Mouse (Mus musculus): ENCODE results near the gene Rundc1.
A peak's percentile ranks its signal among the peaks of the same experiment; 100 is the strongest.
"Not testable (repeated sequence)": the region's sequence is repeated elsewhere in the genome, so short reads cannot be mapped to it uniquely, and the experiment has no call there.

Gene Rundc1

DNA sequence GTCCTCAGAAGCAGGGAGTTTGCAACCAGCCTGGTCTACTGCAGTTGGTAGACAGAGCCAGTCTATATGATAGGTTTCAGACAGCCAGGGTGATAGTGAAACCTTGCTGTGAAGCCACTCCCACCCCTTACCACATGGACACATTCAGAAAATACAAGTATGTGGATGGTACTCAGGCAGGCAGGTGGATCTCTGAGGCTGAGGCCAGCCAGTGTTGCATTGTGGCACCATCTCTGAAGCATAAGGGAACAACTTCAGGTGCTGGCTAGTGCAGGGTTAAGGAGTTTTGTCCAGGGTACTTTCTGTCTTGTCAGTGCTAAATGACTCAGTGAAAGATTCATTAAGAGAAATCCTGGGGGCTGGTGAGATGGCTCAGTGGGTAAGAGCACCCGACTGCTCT lies 21.4 kb downstream of the Rundc1 start:
- DNase-seq, result no peak

DNA sequence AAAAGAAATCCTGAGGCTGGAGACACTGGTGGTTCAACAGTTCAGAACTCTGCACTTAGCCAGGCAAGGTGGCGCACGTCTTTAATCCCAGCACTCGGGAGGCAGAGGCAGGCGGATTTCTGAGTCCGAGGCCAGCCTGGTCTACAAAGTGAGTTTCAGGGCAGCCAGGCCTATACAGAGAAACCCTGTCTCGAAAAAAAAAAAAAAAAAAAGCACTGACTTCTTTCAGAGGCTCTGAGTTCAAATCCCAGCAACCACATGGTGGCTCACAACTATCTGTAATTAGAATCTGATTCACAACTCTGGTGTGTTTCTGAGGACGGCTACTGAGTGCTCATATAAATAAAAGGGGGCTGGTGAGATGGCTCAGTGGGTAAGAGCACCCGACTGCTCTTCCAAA lies 22.0 kb downstream of the Rundc1 start:
- DNase-seq, result not testable (repeated sequence)

DNA sequence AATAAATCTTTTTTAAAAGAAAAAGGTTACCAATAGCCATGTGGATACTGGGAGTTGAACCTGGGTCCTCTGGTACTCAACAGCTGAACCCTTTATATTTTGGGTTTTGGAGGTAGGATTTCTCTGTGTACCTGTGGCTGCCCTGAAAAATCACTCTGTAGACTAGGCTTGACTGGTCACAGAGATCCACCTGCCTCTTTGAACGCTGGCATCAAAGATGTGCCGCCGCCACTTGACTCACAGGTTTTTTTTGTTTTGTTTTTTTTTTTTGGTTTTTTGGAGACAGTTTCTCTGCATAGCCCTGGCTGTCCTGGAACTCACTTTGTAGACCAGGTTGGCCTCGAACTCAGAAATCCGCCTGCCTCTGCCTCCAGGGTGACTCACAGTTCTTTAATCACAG lies 22.9 kb downstream of the Rundc1 start:
- DNase-seq, result no peak

DNA sequence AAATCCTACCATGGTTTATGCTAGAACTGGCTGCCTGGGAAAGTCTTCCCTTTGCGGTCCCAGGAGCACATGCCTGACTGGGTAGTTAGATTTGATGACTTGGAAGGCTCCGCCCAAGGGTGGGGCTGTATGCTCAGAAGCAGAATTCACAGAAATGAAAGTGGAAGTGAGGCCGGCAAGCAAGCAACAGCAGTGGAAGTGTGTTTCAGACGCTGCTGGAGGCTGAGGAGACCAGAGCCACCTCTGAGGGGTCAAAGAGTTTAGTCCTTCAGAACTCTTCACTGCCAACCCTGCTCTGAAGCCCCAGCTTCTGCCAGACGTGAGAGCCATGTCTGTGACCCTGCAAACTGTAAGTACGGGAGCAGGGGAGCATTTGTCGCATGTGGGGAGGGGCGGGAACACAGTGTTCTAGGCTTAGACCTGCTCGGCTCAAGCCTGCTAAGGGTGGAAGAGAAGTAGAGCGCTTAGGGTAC lies 23.4 kb downstream of the Rundc1 start, which contains the start of gene Ifi35:
Ifi35 (plus strand) TSS at position 134 of the 473 bp plus-strand sequence.
- peak; percentile 91 for DNase-seq

DNA sequence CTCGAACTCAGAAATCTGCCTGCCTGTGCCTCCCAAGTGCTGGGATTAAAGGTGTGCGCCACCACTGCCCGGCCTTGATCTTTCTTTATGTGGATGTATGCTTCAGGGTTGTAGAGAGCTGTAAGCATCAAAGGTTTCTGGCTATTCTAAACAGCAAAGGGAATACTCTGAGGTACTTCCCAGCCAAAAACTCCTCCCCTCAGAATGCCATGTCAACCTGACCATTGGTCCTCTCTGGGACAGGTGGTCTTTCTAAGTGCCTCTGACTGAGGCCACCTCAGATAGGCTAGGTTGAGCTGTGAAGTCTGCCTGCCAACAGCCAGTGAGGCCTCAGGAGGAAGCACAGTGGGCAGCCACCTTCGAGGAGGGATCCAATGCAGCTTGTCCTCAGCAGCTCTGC lies 24.0 kb downstream of the Rundc1 start:
- no peak for DNase-seq

DNA sequence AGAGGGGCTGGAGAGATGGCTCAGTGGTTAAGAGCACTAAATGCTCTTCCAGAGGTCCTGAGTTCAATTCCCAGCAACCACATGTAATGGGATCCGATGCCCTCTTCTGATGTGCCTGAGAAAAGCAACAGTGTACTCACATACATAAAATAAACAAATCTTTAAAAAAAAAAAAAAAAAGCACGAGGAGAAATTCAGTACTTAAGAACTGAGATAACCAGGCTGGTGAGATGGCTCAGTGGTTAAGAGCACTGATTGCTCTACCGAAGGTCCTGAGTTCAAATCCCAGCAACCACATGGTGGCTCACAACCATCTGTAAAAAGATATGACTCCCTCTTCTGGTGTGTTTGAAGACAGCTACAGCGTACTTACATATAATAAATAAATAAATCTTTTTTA lies 24.7 kb downstream of the Rundc1 start:
- DNase-seq, result not testable (repeated sequence)

DNA sequence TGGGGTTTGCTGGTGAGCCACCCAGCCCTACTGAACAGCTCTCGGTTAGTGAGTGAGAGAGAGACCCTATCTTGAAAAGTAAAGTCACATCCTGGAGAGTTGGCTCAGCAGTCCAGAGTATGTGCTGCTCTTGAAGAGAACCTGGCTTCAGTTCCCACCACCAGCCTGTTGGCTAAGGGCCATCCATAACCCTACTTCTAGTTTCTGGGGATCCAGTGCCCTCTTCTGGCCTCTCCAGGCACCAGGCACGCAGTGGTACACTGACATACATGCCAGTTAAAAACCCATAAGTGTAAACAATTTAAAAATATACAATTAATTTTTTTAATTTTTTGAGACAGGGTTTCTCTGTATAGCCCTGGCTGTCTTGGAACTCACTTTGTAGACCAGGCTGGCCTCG lies 25.5 kb downstream of the Rundc1 start:
- DNase-seq, result peak in 1 of 2 experiments; percentile 53

DNA sequence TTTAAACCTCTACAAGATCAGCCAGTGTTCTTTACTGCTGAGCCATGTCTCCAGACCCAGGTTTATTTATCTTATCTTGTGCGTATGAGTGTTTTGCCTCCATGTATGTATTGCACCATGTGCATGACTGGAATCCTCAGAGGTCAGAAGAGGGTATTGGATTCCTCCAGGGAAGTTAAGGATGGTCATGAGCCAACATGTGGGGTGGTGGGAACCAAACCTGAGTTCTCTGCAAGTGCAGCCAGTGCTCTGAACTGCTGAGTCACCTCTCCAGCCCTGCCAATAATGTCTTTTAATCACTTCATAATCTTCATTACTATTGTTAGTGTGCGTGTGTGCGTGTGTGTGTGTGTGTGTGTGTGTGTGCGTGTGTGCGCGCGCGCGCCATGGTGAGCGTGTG lies 26.7 kb downstream of the Rundc1 start:
- no peak for DNase-seq

DNA sequence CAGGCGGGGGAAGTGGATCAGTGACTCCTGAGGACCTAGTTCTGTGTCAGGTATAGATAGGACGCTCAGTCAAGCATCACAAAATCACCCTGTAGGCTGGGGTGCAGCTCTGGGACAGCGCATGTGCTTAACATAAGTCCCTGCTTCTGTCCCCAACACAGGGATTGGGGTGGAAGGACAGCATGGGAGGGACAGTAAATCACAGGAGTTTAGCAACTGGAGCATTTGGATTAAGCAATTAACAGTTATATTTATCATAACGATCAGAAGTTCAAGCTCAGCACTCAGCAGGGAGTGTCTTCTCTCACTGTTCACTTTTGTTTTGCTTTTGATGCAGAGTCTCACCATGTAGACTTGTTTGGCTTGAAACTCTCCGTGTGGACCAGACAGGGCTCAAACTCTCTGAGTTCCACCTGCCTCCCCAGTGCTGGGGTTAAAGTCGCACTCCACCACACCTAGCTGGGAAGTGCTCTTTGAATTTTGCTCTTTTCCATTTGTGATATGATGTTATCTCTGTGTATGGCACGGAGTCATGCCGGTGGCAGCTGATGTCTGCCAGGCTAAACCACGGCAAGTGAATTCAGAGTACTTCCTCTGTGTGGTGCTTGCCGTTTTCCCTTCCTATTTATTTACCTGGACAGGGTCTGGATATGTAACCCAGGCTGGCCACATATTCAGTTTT lies 27.3 kb downstream of the Rundc1 start:
- DNase-seq, result no peak

DNA sequence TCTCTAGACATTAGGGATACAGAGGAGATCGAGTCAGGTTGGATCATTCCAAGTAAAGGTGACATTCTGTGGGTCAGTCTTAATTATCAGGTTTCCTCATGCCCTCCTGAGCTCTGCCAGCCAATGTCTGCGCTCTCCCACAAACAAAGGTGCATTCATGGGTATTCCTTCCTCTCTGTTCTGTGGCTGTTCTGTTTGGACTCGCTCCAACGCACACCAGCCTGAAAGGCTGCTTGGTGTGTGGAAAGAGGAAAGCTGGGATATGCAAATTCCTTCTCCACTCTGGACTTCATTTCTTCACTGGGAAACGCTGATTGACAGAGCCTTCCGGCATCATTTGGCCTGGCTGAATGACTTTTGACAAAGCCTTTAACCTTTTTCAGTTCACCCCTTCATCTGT lies 29.8 kb downstream of the Rundc1 start:
- no peak for DNase-seq

DNA sequence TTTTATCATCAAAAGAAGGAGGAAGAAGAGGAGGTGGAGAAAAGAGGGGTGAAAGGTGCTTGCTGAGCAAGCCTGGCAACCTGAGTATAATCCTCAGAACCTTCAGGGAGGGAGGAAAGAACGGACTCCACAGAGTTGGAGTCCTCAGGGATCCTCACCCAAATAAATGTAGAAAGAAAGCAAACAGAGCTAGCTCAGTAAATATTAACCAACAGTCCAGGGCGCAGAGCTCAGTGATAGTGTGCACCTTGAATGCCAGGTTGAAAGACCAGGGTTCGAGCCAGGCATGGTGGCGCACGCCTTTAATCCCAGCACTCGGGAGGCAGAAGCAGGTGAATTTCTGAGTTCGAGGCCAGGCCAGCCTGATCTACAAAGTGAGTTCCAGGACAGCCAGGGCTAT lies 30.7 kb downstream of the Rundc1 start:
- DNase-seq, result no peak

DNA sequence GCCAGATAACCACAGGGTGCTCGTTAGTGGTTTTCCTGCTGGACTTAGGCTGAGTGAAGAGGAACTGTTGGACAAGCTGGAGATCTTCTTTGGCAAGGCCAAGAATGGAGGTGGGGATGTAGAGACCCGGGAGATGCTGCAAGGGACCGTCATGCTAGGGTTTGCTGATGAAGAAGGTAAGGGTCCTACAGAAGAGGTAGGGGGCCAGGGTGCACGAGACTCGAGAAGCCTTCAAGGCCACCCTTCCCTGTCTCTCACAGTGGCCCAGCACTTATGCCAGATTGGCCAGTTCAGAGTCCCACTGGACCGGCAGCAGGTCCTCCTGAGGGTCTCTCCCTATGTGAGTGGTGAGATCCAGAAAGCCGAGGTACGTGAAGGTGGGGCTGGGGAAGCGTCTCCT lies 32.7 kb downstream of the Rundc1 start:
- no peak for DNase-seq

DNA sequence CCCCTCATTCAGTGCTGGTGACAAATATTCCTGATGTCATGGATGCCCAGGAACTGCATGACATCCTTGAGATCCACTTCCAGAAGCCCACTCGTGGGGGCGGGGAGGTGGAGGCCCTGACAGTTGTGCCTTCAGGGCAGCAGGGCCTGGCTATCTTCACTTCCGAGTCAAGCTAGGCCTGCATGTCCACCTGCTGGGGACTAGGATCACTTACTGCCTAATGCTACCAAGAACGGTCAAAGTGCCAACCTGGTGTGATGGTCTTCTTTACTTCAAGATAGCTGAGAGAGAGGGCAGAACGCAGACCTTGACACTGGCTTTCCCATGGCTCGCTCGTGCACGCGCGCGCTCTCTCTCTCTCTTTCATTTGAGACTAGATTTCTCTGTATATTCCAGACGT lies 33.3 kb downstream of the Rundc1 start:
- DNase-seq, result no peak

DNA sequence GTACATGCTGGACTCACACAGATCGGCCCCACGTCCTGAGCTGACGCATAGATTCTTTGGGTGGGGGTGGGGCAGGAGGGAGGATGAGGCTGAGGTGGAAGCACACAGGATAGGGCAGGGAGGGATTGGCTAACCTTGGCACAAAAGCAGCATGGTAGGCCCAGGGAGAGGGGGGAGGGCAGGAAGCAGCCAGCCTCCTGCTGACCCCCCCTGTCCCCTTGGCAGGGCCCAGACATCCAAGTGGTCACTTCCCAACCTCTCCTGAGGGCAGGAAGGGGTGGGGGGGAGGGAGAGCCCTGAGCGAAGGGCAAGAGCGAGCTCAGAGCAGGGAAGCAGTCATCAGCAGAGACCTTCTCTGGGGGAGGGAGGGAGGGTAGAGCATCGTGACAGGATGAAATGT lies 34.8 kb downstream of the Rundc1 start:
- DNase-seq, result peak; percentile 61 to 67

DNA sequence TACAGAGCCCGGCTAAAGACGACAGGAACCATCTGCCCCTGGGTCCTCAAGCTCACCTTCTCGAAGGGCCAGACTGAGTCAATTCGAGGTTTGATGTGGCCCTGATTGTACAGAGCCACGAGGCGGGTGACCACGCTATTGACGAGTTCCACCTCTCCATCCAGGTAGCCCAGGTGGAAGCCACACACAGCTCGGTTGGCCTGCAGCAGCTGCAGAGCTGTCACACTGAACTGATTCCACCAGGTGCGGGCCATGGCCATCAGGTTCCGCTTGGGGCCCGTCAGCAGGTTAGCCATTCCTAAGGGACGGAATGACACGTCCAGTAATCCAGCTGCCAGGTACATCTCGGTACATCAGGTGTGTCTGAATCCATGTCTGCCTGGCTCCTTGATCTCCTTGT lies 35.4 kb downstream of the Rundc1 start:
- no peak for DNase-seq

DNA sequence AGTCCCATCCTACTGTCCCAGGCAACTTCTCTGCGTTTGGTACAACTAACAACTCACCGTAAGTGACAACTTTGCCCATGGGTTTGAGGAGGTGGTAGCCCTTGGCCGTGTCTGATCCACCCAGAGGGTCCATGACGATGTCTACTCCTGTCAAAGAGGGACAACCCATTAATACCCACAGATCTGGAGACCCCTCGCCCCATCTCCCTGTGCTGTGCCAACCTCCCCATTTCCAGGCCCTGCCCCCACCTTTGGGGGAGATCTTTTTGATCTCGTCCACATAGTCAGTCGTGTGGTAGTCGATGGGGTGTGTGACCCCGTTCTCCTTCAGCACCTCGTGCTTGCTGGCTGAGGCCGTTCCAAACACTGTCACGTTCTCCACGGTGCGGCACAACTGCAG lies 37.3 kb downstream of the Rundc1 start:
- DNase-seq, result no peak

DNA sequence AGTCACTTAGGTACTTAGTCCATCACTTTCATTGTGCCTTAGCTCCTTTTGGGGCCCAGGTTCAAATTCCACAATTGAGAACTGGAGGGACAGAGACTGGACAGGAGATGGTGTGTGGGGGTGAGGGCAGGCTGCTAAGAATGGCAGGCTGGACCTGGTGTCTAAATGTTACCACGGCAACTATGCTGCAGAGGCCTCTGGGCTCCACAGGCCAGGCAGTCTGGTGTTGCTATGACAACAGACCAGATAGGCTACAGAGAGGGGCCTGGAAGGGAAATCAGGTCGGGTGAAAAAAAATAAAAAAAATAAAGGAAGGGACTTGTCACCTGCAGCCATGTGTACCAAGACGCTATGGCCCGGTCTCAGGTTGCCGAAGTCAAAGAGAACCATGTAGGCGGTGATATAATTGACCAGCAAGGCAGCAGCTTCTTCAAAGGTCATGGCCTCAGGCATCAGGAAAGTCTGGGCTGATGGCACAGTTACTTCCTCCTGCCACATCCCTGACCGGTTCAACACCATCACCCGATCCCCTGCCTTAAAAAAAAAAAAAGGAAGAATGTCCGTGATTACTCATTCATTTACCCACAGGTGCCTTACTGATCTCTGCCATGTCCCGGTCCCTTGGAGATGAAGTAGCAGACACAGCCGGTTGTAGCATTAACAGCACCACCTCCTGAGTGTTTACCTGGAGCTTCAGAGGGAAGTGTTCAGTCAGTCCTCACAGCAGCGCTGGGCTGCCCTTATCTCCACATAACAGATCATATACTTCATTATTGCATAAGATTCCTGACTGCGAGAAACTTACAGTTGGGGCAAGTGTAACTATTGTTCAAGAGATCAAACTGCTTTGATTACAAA lies 37.9 kb downstream of the Rundc1 start:
- DNase-seq, result no peak

DNA sequence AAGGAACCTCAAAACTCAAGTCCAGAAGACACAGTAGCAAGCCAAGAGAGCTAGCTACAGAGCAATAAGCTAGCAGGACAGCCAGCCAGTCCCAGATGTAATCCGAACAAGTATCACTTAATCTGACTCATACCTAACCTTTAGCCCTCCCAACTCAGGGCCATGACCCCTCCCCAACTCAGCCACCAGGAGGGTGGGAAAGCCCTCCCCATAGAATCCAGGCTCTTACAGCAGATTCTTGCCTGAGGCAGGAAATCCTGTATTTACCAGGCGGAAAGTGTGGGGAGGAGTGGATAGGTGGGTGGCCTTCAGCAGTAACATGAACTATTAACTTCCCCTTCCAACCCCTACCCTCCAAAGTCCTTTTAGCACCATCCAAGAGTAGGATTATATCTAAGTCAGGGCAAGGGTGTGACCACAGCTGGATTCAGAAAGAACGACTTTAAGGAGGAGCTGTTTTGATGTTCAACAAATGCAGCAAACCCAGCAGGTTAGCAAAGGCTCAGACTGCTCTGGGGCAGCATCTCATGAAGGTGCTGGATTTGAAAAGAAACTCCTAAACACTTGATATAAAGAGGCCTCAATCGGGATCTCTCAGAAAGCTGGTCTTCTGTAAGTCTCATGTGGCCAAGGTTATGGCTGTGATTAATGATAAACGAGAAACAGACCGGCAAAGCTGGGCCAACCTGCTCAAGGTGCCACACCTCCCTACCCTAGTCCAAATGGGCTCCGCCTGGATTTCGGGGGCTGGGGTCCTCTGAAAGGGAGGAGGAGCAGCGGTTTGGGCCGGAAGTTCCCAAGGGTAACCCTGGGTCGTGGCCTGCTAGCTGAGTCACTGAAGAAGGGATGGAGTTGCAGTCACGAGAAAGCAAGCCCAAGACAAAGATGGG lies 39.6 kb downstream of the Rundc1 start, which contains the start of gene Rnd2:
Rnd2 (plus strand) TSS at position 789 of the 890 bp plus-strand sequence.
- DNase-seq, result peak; percentile 48 to 58

DNA sequence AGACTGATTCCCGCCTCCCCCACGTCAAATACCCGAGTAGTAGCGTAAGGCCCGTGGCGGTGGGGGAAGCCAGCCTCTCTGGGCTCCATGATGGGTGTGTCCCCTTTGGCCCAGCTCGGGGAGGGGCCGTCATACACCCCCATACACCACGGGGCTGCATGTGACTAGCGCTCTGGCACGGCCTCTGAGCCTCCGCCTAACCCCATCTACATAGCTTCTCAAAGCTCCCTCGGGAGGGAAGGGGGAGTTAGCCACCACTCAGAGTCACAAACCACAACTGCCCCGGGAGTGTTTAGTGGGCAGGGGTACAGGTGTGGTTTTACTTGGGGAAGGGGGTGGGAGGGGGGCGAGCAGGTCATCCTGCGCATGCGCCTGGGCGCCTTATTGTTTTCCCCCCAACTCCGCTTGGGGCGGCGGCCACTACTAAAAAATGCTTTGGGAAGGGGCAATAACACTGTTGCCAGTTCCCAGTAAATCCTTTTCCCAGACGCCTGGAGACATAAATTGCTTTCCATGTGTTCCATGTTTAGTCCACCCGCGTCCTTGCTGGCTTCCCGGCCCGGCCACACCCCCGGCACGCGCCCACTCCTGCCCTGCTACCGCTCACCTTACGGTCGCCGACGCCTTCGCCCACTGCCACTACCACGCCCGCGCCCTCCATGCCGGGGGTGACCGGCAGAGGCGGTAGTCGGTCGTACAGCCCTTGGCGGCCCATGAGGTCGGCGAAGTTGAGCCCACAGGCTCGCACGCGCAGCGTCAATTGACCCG lies 40.4 kb downstream of the Rundc1 start:
- peak; percentile 45 to 68 for DNase-seq

DNA sequence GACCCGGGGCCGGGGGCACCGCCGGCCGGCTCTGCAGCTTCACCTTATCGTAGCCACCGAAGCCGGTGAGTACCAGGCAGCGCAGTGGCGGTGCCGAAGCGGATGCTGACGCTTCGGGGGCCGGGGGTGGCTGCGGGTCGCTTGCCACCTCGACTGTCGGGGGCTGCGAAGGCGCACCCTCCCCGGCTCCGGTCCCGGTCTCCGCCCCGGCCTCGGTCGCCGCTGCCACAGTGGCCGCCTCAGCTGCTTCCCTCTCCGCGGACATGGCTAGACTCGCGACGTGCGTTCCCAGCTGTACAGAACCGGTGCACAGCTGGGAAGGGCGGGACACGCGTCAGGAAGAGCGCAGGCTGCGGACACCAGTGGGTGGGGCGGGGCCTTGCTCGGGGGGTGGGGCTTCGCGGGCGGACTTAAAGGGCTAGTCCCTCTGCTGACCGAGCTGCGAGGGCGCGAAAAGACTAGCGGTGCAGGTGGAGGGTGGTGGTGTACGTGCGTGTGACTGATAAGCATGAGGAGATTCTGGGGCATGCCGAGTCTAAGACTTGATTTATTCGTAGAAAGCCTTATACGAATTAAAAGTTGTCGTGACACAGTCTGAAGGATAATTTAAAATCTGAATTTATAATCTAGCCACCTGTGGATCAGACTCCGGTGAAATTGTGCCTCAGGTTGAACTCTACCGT lies 41.1 kb downstream of the Rundc1 start, which contains the start of gene Vat1:
Vat1 (minus strand) TSS at position 362 of the 683 bp plus-strand sequence.
- peak; percentile 76 to 88 for DNase-seq

DNA sequence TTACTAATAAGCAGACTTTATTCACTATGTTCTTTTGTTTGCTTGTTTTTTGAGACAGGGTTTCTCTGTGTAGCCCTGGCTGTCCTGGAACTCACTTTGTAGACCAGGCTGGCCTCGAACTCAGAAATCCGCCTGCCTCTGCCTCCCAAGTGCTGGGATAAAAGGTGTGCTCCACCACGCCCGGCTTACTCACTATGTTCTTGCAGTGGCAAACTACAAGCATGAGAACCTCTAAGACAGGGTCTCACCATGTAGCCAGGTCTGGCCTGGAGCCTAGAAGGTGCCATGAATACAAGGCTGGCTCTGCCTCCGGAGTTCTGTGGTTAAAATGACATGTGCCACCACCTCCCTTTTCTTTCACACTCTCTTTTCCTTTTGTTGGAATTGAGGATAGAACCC lies 41.7 kb downstream of the Rundc1 start:
- not testable (repeated sequence) for DNase-seq

Data from kidney, postnatal 36 days (tissue).